Mouse (Mus musculus) limb, embryonic 14.5 days (tissue): ENCODE results near the gene Igf1r. TPM values are rescaled to one million over a fixed set of nuclear protein-coding genes. Genes with fewer than 3 reads are reported as not detected.

Experiments used
- ATAC-seq: fragments of 200-750 bp; cut with Nextera tagmentation; 2 replicates; pipeline ENCODE4 v1.8.0; 2017; ENCODE audit warnings: low read depth, moderate number of reproducible peaks, moderate TSS enrichment; ENCODE audit not compliant: low FRiP score
- DNase-seq: peaks from one replicate; pipeline ENCODE4 v3.0.0-alpha.2; 2015; ENCODE audit warnings: low spot score
- H3K27ac ChIP-seq: fragments of 300-500 bp; sonication (generic); replicated peaks from 2 replicates; pipeline ENCODE4 v1.5.1; 2014; ENCODE audit warnings: low read depth, mild to moderate bottlenecking, low read length, moderate library complexity, mixed read lengths
- H3K27me3 ChIP-seq: fragments of 300-500 bp; sonication (generic); 2 replicates; pipeline ENCODE4 v1.6.1; 2014; ENCODE audit warnings: low read length, mixed read lengths; ENCODE audit not compliant: control insufficient read depth, insufficient read depth
- H3K36me3 ChIP-seq: fragments of 300-500 bp; sonication (generic); 2 replicates; pipeline ENCODE4 v1.6.1; 2014; ENCODE audit warnings: mild to moderate bottlenecking, low read length, moderate library complexity, mixed read lengths; ENCODE audit not compliant: control insufficient read depth, insufficient read depth
- H3K4me1 ChIP-seq: fragments of 300-500 bp; sonication (generic); 2 replicates; pipeline ENCODE4 v1.6.1; 2014; ENCODE audit warnings: antibody characterized with exemption, low read length, mixed read lengths; ENCODE audit not compliant: control insufficient read depth, insufficient read depth
- H3K4me2 ChIP-seq: fragments of 300-500 bp; sonication (generic); replicated peaks from 2 replicates; pipeline ENCODE4 v1.6.1; 2014; ENCODE audit warnings: low read depth, mild to moderate bottlenecking, low read length, moderate library complexity; ENCODE audit not compliant: severe bottlenecking
- H3K4me3 ChIP-seq: fragments of 300-500 bp; sonication (generic); replicated peaks from 2 replicates; pipeline ENCODE4 v1.5.1; 2014; ENCODE audit warnings: low read length
- H3K9ac ChIP-seq: fragments of 300-500 bp; sonication (generic); 2 replicates; pipeline ENCODE4 v1.6.1; 2014; ENCODE audit warnings: mild to moderate bottlenecking, low read depth, low read length, moderate library complexity; ENCODE audit not compliant: severe bottlenecking
- H3K9me3 ChIP-seq: fragments of 300-500 bp; sonication (generic); 2 replicates; pipeline ENCODE4 v1.6.1; 2016; ENCODE audit warnings: low read length; ENCODE audit not compliant: control insufficient read depth
- POLR2A ChIP-seq: fragments of 200-500 bp; IDR thresholded peaks from 2 replicates; pipeline ENCODE4 v1.8.0; 2012; ENCODE audit warnings: inconsistent platforms, mild to moderate bottlenecking, moderate library complexity, borderline replicate concordance; ENCODE audit not compliant: insufficient read depth, insufficient read length; ENCODE audit errors: extremely low read depth
- WGBS: fragments of 180-500 bp; shearing (Covaris S2); extraction: QIAGEN DNeasy Blood & Tissue Kit; methylation state at CpG from one replicate; pipeline ENCODE4 v1.1.7; 2014; 5-methylcytosine and 5-hydroxymethylcytosine counted together
- polyA plus RNA-seq, 2 experiments: library from polyadenylated mRNA; depleted of rRNA in 1 of 2; stranded (reverse) in 1 of 2; unstranded in 1 of 2; fragments of >200 nt; fragmentation: Nextera tagmentation in 1 of 2; extraction: Ambion mirVana in 1 of 2; gene quantifications; 2 replicates each; pipeline versions ENCODE4 v1.2.1 to v1.2.3; 2012 to 2014

Igf1r gene
- polyA plus RNA-seq, 2 experiments = 22.5 to 34.6 TPM

DNA sequence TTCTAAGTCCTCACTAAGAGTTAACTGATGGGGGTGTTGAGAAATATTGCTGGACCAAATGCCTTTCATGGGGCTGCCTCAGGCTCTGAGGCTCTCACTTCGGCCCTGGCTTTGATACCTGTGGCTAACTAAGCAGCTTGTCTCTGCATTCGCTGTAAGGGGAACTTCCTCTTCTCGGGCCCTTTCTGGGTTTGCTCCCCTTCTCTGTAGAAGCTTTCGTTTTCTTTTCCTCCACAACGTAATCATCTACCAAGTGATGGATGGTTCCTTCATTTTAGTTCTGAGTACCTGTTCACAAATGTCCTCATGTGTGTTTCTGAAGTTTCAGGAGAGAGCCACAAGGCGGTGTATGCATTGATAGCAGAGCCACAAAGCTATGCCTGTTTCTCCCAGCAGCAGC, 256.4 kb downstream of the Igf1r start:
- Histone ChIP-seq H3K27me3 (no peaks in the 10 kb centered on the region), H3K27ac (no peak overlapping the region), H3K36me3 (peaks cover 95% of the 10 kb centered on the region), H3K4me2 (no peak overlapping the region), H3K9ac (no peak overlapping the region), H3K9me3 (no peaks in the 10 kb centered on the region), H3K4me3 (no peak overlapping the region), H3K4me1 (no peaks in the 10 kb centered on the region)
- no peak for TF ChIP-seq POLR2A
- ATAC-seq (no peak), DNase-seq (no peak)
- 90% methylated on average over 6 of the region's 6 CpGs for WGBS

DNA sequence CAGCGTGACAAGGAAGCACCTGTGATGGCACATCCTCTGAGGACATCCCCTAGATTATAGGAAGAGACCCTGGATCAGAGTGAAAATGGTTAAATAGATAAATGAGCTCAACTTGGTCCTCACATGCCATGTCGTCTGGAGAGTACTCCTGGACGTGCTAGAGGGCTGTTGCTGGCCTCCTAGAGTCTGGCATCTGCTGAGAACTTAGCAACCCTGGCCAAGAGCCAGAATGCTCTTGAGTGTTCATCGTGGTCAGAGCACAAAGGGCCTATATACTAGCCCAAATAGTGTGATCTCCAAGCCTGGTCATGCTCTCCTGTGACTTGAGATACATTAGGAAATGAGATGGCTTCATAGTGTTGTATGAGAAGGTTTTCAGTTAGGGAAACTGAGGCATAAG, 257.8 kb downstream of the Igf1r start:
- H3K9me3 ChIP-seq = no peaks in the 10 kb centered on the region
- no peaks in the 10 kb centered on the region for H3K27me3 ChIP-seq
- H3K36me3 ChIP-seq = peaks cover 95% of the 10 kb centered on the region
- ATAC-seq = no peak
- 70% methylated on average over 4 of the region's 4 CpGs for WGBS
- H3K4me1 ChIP-seq = no peaks in the 10 kb centered on the region
- no peak overlapping the region for H3K4me2 ChIP-seq
- no peak for DNase-seq
- no peak overlapping the region for H3K9ac ChIP-seq
- no peak for TF ChIP-seq POLR2A
- H3K4me3 ChIP-seq = no peak overlapping the region
- H3K27ac ChIP-seq = no peak overlapping the region

DNA sequence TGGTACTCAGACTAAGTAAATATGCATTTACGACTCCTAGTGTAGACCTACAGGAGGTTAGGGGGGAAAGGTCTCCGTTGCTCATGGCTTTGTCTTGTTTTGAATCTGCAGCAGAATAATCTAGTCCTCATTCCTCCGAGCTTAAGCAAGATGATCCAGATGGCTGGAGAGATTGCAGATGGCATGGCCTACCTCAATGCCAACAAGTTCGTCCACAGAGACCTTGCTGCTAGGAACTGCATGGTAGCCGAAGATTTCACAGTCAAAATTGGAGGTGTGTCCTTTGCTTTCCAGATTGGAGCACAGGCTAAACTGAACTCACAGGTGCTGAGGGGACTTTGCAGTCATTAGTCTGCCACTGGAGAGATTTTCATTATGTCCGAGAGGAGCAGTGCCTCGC, 259.3 kb downstream of the Igf1r start:
- no peak overlapping the region for H3K4me2 ChIP-seq
- H3K27me3 ChIP-seq = no peaks in the 10 kb centered on the region
- no peak for TF ChIP-seq POLR2A
- H3K27ac ChIP-seq = no peak overlapping the region
- 92% methylated on average over 7 of the region's 7 CpGs for WGBS
- no peak overlapping the region for H3K9ac ChIP-seq
- no peaks in the 10 kb centered on the region for H3K4me1 ChIP-seq
- peaks cover 95% of the 10 kb centered on the region for H3K36me3 ChIP-seq
- H3K9me3 ChIP-seq = no peaks in the 10 kb centered on the region
- DNase-seq (no peak), ATAC-seq (no peak)
- H3K4me3 ChIP-seq = no peak overlapping the region

DNA sequence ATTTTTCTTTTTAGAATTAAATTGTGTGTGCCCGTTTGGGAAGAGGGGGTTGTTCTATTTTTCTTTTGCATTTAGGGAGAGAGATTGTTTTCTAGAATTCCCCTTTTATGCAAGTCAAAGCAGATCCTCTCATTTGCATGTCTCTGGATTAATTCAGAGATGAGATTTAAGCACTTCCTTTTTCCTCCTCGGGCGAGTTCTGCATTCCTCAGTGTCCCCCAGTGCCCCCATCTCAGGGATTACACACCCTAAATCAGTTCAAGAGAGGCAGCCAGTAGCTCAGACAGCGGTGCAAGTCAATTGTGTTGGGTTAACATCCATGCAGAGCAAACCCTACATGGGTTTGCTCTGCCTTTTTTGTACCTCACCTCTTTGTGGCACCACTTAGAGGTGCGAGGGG, 261.2 kb downstream of the Igf1r start:
- Histone ChIP-seq H3K27me3 (no peaks in the 10 kb centered on the region), H3K36me3 (peaks cover 94% of the 10 kb centered on the region), H3K4me3 (no peak overlapping the region), H3K9me3 (no peaks in the 10 kb centered on the region), H3K9ac (no peak overlapping the region), H3K4me2 (no peak overlapping the region), H3K4me1 (no peaks in the 10 kb centered on the region), H3K27ac (no peak overlapping the region)
- ATAC-seq (no peak), DNase-seq (no peak)
- TF ChIP-seq POLR2A = no peak
- 81% methylated on average over 5 of the region's 5 CpGs for WGBS

DNA sequence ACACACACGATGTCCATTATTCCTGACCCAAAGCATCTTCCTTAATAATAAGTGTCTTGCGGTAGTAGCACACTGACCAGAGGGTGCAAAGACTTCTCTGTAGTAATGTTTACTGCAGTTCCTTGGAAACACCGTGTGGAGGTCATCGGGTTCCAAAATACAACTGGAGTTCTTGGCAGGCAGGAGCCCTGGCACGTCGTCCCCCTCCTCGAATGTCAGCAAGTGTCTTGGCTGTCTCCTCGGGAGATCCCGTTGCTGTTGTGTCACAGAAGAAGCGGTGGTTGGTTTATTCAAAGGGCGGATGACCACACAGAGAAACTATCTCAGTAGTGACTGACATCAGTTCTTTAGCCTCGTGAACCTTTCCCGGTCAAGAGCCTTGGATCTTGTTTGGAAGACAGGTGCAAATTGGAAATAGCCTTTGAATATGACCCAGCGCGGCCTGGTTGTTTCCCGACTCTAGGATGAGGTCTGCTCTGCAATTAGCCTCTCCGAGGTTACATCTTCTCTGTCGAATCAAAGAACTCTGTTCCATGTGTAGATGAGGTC, 263.0 kb downstream of the Igf1r start:
- peaks cover 85% of the 10 kb centered on the region for H3K36me3 ChIP-seq
- ATAC-seq = no peak
- no peak for DNase-seq

DNA sequence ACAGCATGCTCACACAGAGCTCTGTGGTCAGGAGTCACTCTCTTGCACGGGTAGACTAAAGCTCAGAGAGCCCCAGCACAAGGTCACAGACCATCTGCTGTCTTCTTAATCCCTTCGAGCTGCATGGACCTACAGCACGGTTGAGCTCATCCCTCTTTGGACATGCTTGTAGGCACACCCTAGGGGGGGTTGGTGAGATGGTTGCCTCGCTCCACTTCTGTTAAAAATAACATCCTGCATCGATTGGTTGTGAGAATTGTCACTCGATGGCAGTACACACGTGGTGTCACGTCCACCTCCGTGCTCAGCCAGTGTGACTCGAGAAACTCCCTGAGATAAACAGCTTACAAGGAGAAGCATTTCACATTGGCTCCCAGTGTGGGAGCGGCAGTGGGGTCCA, 266.3 kb downstream of the Igf1r start:
- 89% methylated on average over 11 of the region's 11 CpGs for WGBS
- peaks cover 79% of the 10 kb centered on the region for H3K36me3 ChIP-seq

More for the DNA sequence above, 263.0 kb downstream of the Igf1r start:
- Histone ChIP-seq H3K27ac (no peak overlapping the region), H3K4me3 (no peak overlapping the region), H3K4me1 (no peaks in the 10 kb centered on the region), H3K9me3 (no peaks in the 10 kb centered on the region), H3K9ac (no peak overlapping the region), H3K4me2 (no peak overlapping the region), H3K27me3 (no peaks in the 10 kb centered on the region)
- no peak for TF ChIP-seq POLR2A
- 90% methylated on average over 18 of the region's 18 CpGs for WGBS

More for the DNA sequence above, 266.3 kb downstream of the Igf1r start:
- Histone ChIP-seq H3K9ac (no peak overlapping the region), H3K4me2 (no peak overlapping the region), H3K27me3 (no peaks in the 10 kb centered on the region), H3K9me3 (no peaks in the 10 kb centered on the region), H3K27ac (no peak overlapping the region), H3K4me3 (no peak overlapping the region), H3K4me1 (peaks cover 11% of the 10 kb centered on the region; the same call in 1 of the 2 replicates)
- no peak for ATAC-seq
- no peak for DNase-seq
- no peak for TF ChIP-seq POLR2A
